Mouse (Mus musculus): ENCODE results near the gene Pkig. TPM values are rescaled to one million over a fixed set of nuclear protein-coding genes. Genes with fewer than 3 reads are reported as not detected.

Pkig gene
- polyA plus RNA-seq, 1 experiment: not detected

DNA sequence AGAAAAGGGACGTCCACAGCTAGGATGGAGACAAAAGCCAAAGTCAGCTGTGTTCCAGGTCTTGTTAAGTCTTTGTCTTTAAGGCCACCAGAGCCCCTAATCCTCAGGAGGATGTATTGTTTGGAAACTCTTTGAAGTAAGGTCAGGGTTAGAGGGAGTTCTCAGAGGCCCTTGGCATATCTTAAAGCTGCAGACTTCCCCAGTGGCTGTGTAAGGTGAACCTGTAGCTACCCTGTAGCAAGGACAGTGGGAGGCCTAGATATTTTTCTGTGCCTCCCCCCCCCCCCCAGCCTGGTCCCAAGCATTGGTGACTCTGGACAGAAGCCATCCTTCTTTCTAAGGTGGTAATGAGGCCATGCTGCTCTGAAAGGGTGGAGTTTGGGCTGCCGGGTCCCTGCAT is 38.6 kb downstream of the Pkig start:
- peaks cover 35% of the 10 kb centered on the region for H3K4me1 ChIP-seq (ENCODE audit: control insufficient read depth, insufficient read depth, low read length)
- H3K27ac ChIP-seq (ENCODE audit: insufficient read depth, low read depth, low read length): peak overlapping the region; percentile 88
- whole genome bisulfite sequencing: 47% methylated on average over 2 of the region's 2 CpGs
- H3K4me3 ChIP-seq (ENCODE audit: insufficient read depth, low read depth, low read length): no peak overlapping the region
- TF ChIP-seq CTCF (IDR thresholded peaks at IDR 0.05; ENCODE audit: insufficient read depth, low read depth, low read length) (no peak), POLR2A (IDR thresholded peaks at IDR 0.05; ENCODE audit: insufficient read depth, low read depth, low read length) (no peak)

DNA sequence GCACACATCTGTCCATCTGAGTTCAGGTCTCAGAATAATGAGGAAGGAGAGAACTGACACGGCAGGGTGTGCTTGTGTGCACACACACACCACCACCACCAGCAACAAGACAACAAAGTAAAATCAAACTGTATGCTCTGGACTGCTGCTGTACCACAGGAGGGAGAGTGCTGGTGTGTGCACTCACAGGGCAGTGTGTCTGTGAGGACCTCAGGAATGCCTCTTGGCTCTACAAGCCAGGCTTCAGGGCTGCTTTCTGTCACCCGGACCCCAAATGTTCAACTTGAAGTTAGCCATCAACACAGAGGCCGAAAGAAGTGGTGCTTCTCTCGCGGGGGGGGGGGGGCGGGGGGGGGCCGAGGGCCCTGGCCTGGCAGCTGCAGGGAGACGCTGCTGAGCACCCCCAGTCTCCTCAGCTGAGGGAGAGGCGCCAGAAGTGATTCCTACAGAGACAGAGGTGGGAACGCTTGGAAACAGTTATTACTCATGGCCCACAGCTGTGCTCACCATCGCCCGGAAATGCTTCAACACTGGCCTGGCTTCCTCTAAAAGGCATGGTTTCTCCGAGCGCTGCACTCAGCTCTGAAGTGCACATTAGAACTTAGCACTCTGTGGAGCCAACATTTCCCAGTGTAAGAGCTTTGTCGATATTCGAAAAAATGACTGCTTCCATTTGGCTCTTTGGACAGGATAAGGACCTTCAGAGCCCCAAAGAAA is 39.7 kb downstream of the Pkig start:
- Histone ChIP-seq H3K4me3 (ENCODE audit: insufficient read depth, low read depth, low read length) (no peak overlapping the region), H3K27ac (ENCODE audit: insufficient read depth, low read depth, low read length) (peak overlapping the region; percentile 88), H3K4me1 (ENCODE audit: control insufficient read depth, insufficient read depth, low read length) (peaks cover 46% of the 10 kb centered on the region)
- WGBS: 15% methylated on average over 16 of the region's 16 CpGs
- no peak for TF ChIP-seq POLR2A (IDR thresholded peaks at IDR 0.05; ENCODE audit: insufficient read depth, low read depth, low read length)
- no peak for TF ChIP-seq CTCF (IDR thresholded peaks at IDR 0.05; ENCODE audit: insufficient read depth, low read depth, low read length)

DNA sequence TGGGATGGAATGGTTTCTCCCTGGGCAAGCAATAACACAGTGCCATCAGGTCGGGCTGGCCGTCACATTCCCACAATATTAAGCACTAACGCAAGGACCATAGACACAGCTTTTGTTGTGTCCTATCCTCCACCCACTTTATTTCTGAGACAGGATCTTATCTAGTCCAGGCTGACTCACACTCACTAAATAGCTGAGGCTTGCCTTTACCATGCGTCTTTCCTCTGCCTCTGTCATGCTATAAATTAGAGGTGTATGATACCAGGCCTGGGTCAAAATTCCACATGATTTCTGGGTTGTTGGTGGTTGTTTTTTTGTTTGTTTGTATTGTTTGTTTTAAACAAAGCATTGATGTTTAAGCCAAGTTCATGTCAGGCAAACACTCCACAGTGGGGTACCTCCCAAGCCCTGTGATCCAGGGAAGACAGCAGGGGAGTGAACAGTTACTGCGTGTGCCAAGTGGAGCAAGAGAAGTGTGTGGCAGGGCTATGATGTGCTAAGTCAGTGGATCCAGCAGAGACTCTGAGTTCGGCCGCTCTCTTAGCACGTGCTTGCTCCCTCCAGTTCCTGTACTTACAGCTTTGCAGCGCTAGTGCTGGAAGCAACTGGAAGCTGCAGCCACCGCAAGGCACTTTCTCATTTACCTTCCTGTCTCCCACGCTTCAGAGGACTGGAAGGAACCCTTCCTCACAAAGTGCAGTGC is 41.0 kb downstream of the Pkig start:
- TF ChIP-seq CTCF (IDR thresholded peaks at IDR 0.05; ENCODE audit: insufficient read depth, low read depth, low read length): no peak
- TF ChIP-seq POLR2A (IDR thresholded peaks at IDR 0.05; ENCODE audit: insufficient read depth, low read depth, low read length): no peak
- peak overlapping the region; percentile 87 for H3K27ac ChIP-seq (ENCODE audit: insufficient read depth, low read depth, low read length)
- no peak overlapping the region for H3K4me3 ChIP-seq (ENCODE audit: insufficient read depth, low read depth, low read length)
- peaks cover 39% of the 10 kb centered on the region for H3K4me1 ChIP-seq (ENCODE audit: control insufficient read depth, insufficient read depth, low read length)
- WGBS: 22% methylated on average over 11 of the region's 11 CpGs

DNA sequence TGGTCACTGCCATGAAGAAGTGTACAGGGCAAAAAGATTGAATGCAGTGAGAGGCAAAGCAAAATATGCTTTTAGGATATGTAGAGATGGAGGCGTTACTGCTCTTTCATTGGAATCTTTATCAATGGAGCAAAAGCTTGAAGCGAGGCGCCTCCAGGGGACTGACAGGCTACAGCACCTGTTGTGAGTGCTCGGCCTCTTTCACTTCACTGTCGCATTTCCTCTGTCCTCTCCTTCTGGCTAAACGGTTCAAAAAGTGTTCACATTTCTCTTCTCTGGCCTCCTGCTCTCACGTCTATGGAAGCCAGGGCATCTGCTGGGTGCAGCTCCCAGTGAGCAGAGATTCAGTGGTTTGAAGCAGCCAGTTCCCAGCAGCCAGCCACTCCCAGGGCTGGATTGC is 44.2 kb downstream of the Pkig start:
- Histone ChIP-seq H3K27ac (ENCODE audit: insufficient read depth, low read depth, low read length) (peak overlapping the region; percentile 84), H3K4me1 (ENCODE audit: control insufficient read depth, insufficient read depth, low read length) (peaks cover 37% of the 10 kb centered on the region), H3K4me3 (ENCODE audit: insufficient read depth, low read depth, low read length) (no peak overlapping the region)
- no peak for TF ChIP-seq POLR2A (IDR thresholded peaks at IDR 0.05; ENCODE audit: insufficient read depth, low read depth, low read length)
- TF ChIP-seq CTCF (IDR thresholded peaks at IDR 0.05; ENCODE audit: insufficient read depth, low read depth, low read length): no peak
- 57% methylated on average over 7 of the region's 7 CpGs for WGBS

DNA sequence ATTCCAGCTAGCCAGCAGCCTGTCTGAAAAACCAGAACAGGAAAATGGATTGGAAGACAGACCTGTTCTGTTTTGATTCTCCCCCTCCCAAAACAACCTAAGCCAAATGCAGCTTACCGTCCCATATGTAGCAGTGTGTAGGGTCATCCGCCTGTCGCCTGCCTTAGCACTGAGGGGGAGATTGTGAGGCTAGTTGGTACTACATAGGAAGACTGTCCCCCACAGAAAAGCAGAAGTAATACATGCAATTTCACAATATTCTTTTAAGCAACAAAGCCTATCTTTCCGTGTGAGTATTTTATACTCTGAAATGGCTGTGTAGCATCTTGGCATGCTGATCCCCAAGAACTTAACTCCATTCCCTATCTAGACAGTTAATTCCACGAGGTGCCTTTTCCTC is 44.7 kb downstream of the Pkig start:
- H3K27ac ChIP-seq (ENCODE audit: insufficient read depth, low read depth, low read length): peak overlapping the region; percentile 84
- H3K4me3 ChIP-seq (ENCODE audit: insufficient read depth, low read depth, low read length): no peak overlapping the region
- 63% methylated on average over 5 of the region's 5 CpGs for WGBS
- TF ChIP-seq POLR2A (IDR thresholded peaks at IDR 0.05; ENCODE audit: insufficient read depth, low read depth, low read length) (no peak), CTCF (IDR thresholded peaks at IDR 0.05; ENCODE audit: insufficient read depth, low read depth, low read length) (no peak)
- H3K4me1 ChIP-seq (ENCODE audit: control insufficient read depth, insufficient read depth, low read length): peaks cover 34% of the 10 kb centered on the region

DNA sequence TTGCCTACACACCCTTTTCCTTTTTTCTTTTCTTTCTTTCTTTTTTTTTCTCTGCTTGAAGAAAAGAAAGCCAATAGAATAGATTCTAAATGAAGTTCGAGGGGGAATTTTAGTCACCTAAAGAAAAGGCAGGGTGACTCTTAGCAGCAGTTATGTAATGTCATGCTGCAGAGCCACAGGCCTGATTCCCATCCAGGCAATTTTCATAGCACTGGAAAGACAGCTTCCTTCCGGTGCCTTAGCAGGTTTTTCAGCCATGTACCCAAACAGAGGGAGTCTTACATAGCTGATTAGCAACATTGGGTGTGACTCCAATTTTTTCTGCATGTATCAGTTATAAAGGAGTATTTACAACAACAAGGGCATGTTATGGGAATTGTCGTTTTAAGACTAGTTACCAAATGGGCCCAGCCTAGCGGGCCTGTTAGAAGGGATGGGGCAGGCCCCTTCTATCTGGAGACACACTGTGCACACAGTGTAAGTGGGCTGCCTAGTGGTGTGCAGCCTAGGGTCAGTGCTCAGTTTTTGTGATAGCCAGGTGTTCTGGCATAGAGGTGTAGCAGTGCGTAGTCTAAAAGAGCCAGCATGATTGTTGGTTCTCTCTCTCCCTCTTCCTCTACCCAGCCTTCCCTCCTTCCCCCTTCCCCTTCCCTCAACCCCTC is 45.5 kb downstream of the Pkig start:
- Histone ChIP-seq H3K4me1 (ENCODE audit: control insufficient read depth, insufficient read depth, low read length) (peaks cover 29% of the 10 kb centered on the region), H3K27ac (ENCODE audit: insufficient read depth, low read depth, low read length) (peak overlapping the region; percentile 84), H3K4me3 (ENCODE audit: insufficient read depth, low read depth, low read length) (no peak overlapping the region)
- TF ChIP-seq CTCF (IDR thresholded peaks at IDR 0.05; ENCODE audit: insufficient read depth, low read depth, low read length) (no peak), POLR2A (IDR thresholded peaks at IDR 0.05; ENCODE audit: insufficient read depth, low read depth, low read length) (no peak)
- 46% methylated on average over 5 of the region's 5 CpGs for WGBS

DNA sequence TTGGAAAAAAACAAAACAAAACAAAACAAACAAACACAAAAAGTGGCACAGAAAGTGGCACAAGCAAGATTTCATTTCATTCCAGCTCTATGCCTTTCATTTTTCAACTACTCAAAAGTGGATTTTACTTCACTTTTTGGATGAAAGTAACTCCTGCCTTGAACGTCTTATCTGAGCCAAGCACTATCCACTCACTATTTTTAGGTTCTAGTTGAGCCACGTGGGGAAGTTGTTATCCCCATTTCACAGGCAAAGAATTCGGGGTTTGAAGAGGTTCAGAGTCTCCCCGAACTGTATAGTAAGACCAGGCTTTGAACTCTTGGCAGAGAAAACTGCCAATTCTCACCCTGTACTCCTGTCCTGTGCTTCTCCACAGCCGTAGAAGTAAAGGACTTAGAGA is 50.1 kb downstream of the Pkig start:
- Histone ChIP-seq H3K4me1 (ENCODE audit: control insufficient read depth, insufficient read depth, low read length) (peaks cover 21% of the 10 kb centered on the region), H3K4me3 (ENCODE audit: insufficient read depth, low read depth, low read length) (no peak overlapping the region), H3K27ac (ENCODE audit: insufficient read depth, low read depth, low read length) (no peak overlapping the region)
- no peak for TF ChIP-seq CTCF (IDR thresholded peaks at IDR 0.05; ENCODE audit: insufficient read depth, low read depth, low read length)
- no peak for TF ChIP-seq POLR2A (IDR thresholded peaks at IDR 0.05; ENCODE audit: insufficient read depth, low read depth, low read length)
- WGBS: 64% methylated on average over 5 of the region's 5 CpGs

DNA sequence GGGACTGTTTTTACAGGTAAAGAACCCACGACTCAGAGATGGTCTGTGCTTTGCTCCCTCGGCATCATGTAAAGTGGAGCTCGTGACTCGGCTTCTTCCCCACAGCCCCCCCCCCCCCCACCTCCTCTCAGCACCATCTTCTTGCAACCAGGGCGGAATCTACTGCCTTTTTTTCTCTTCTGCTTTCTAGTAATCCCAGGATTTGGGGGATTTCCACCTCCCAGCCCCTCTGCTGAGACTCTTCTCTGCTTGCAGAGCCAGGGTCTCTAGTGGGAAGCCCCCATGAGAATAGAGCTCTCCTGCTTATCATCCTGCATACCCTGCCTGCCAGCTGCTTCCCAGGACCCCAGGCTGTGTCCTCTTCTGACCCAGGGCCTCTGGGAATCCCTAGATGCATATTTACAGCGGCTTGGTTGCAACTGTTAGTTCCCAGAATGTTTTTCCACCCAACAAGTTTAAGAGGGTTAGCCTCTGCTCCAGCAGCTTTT is 50.6 kb downstream of the Pkig start:
- Histone ChIP-seq H3K27ac (ENCODE audit: insufficient read depth, low read depth, low read length) (no peak overlapping the region), H3K4me1 (ENCODE audit: control insufficient read depth, insufficient read depth, low read length) (peaks cover 20% of the 10 kb centered on the region), H3K4me3 (ENCODE audit: insufficient read depth, low read depth, low read length) (no peak overlapping the region)
- TF ChIP-seq POLR2A (IDR thresholded peaks at IDR 0.05; ENCODE audit: insufficient read depth, low read depth, low read length): no peak
- no peak for TF ChIP-seq CTCF (IDR thresholded peaks at IDR 0.05; ENCODE audit: insufficient read depth, low read depth, low read length)
- 66% methylated on average over 6 of the region's 6 CpGs for WGBS

DNA sequence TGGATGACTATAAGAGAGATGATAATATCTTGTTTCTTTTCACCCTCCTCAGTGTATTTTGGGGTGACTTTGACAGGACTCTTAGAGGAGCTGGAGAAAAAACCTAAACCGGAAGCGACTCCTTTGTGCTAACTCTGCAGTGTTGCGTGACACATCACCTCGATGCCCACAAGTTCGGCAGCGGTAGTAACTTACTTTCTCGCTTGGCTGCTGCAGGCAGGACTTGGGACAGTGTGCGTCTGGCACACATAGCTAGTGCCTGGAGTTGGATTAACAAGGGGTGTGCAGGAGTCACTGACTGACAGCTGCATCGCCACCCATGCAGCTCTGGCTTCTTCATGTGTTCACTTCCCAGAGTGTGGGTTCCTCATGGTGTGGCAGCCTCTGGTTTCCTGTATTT is 51.8 kb downstream of the Pkig start:
- 84% methylated on average over 9 of the region's 9 CpGs for WGBS
- Histone ChIP-seq H3K27ac (ENCODE audit: insufficient read depth, low read depth, low read length) (no peak overlapping the region), H3K4me1 (ENCODE audit: control insufficient read depth, insufficient read depth, low read length) (peaks cover 14% of the 10 kb centered on the region), H3K4me3 (ENCODE audit: insufficient read depth, low read depth, low read length) (no peak overlapping the region)
- TF ChIP-seq CTCF (IDR thresholded peaks at IDR 0.05; ENCODE audit: insufficient read depth, low read depth, low read length): no peak
- no peak for TF ChIP-seq POLR2A (IDR thresholded peaks at IDR 0.05; ENCODE audit: insufficient read depth, low read depth, low read length)

Data from olfactory bulb, adult 2 months (tissue).